Mouse (Mus musculus) adrenal gland, postnatal 25 days (tissue): ENCODE results near the gene Fam110c. TPM values are rescaled to one million over a fixed set of nuclear protein-coding genes. Genes with fewer than 3 reads are reported as not detected.
"Not testable (repeated sequence)": the region's sequence is repeated elsewhere in the genome, so short reads cannot be mapped to it uniquely, and the experiment has no call there.

Experiments
- DNase-seq: peaks from one replicate; pipeline ENCODE4 v3.0.0; 2021; ENCODE audit warnings: mixed read lengths
- long read RNA-seq: library from polyadenylated mRNA; stranded (forward); transcript quantifications from one replicate; pipeline ENCODE4 v2.0.0, GENCODE M21; 2021
- total RNA-seq: library from RNA; stranded (reverse); gene quantifications from 2 replicates; pipeline ENCODE4 v1.2.3, GENCODE M21; 2021

The Fam110c gene
- 0.38 and 0.52 TPM in 2 replicates for total RNA-seq
- long read RNA-seq, partial matches to known transcripts = 0 of 1 reads
- long read RNA-seq, other reads (novel, unspliced or antisense) = 0 of 1 reads

- DNase-seq = peak; percentile 34
Observed at GRCm38 (mm10) chr12:31073412-31074354, at the start of gene Fam110c. TSS of gene Fam110c (plus strand) at chr12:31073861.

DNA sequence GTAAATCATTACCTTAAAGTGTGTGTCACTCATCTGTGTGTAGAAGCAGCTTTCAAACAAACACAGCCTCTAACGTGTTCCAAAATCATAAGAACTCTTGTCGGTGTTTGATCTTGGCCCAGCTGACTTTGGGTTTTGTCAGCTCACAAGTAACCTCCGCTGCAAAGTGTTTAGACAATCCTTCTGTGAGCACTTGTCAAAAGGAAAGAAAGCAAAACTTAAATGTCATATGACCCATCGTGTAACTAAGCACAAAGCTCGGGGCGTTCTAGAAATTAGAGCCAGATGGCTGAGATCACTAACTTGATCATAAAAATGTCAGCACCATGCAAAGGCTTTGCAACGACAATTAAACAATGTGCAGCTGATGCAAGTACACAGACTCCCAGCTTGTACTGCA is 47.2 kb upstream of the Fam110c start:
- no peak for DNase-seq

DNA sequence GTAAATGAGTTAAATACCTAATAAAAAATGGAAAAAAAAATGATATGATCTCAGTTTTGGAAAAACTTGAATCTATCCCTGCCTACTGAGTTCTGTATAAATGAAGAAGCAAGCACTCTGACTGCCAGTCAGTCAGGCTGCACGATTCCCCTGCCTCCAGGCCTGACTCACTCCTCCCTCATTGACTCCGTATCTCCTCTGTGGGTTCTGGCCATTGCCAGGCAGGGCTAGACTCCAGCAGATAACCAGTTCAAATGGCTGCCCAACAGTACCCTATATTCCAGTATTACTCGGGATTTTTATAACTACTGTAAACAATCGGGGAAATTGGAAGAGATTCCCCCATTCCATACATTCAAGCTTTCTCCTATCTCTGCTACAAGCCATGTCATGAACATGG is 21.6 kb upstream of the Fam110c start:
- DNase-seq = no peak

DNA sequence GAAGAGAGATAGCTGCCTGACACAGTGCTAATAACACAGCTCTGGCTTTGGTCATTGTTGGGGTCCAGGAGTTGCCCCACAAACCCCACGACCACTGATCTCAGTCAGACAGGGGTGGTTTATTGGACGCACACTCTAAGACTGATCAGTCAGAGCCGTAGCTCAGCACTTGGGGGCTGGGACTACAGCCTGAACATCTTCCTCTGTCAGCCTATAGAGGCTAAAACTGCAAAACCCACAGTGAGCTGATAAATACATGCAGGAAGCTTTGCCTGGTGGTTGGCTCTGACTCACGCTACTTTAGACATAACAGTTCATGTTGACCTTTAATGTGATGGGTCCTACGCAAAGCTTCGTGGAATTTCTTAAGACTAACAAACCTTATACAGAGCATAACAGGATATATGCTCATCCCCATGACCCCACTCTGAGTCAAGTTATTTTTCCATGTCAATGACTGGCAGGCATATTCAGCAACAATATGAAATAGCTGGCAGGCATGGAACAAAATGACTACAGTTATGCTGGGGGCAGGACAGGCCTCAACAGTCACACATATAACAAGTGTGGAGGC is 17.3 kb upstream of the Fam110c start:
- DNase-seq = no peak

DNA sequence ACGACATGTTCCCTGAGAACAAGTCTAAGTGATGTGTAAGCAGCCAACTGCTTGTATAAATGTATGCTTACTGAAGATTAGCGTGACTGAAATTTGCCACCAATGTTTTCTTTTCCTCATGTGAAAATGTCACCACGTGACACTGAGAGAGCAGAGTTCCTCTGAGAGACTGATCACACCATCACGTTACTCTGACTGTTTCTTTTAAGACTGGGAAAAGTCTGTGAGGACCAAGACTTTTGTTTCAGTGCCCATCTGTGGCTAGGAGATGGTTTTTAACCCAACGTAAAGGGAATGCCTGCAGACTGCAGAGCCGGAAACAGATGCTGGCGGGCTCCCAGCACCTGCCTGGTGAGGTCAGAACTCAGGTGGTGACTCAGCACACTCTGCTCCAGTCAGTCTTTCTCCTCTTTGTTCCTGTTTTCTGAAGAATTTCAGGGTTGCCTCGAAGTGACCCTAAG is 14.2 kb upstream of the Fam110c start:
- no peak for DNase-seq

DNA sequence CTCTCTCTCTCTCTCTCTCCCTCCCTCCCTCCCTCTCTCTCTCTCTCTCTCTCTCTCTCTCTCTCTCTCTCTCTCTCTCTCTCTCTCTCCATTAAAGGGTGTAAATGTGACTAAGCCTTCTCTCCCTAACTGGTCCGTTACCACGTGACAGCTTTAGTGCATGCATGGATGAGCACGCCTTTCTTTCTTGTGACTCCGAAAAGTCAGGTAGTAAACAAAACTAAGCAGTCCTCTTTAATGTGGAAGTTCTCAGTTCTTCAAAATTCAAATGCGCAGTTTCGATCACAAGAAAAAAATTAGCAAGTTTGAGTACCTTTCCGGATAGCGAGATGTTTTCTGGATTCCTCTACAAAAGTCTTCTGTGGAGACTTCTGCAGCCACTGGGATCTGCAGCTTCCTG is 13.4 kb upstream of the Fam110c start:
- DNase-seq = no peak

GRCm38 (mm10) chr12:31071222-31071621 is 2.4 kb upstream of the Fam110c start:
- DNase-seq = no peak

DNA sequence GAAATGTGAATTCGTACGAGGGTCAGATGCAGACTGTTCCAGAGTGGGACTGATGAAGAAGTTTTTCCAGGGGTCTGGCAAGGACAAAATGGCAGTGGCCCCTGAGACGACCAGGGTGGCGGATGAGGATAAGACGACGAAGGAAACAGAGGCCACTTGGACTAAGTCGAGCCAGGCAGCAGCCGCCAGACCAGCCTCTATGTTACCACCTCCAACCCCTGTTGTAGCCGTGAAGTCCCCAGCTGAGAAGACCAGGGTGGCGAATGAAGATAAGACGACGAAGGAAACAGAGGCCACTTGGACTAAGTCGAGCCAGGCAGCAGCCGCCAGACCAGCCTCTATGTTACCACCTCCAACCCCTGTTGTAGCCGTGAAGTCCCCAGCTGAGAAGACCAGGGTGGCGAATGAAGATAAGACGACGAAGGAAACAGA is 710 bp downstream of the Fam110c start:
- DNase-seq = not testable (repeated sequence)

GRCm38 (mm10) chr12:31074839-31075538 is 1.3 kb downstream of the Fam110c start:
- no peak for DNase-seq

DNA sequence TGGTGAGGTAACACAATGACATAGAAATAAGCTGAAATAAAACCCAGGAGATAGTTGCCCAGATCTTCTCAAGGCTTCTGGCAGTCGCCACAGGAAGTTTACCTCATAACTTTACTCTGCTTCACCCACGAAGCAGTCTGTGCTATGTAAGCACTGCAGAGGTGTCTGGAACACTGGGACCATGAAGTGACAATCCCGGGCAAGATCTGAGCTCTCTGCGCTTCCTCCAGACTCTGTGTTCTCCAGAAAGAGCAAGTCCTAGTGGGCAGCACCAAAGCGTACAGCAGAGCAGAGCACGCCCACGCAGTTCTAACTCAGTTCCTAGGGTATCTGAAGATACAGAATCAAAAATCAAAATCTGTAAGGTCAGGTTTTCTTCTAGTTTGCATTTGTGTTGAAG is 3.4 kb downstream of the Fam110c start:
- DNase-seq = no peak

DNA sequence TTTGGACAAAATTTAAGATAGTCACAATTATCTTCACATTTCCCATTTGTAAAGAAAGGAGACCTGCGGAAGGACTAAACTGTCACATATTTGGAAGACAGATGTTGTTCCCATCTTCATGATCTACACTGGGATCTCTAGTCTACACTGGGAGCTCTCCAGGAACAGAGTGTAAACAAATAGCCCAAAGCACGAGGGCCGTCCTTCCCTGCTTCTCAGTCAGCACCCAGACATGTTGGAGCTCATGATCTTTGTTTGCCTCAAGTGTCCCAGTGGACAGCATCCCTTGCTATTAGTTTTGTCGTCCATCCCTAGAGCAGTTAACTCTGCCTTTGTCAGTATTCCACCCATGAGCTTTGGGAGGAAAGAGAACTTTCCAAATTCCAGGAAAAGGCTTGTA is 4.4 kb downstream of the Fam110c start:
- DNase-seq = no peak

DNA sequence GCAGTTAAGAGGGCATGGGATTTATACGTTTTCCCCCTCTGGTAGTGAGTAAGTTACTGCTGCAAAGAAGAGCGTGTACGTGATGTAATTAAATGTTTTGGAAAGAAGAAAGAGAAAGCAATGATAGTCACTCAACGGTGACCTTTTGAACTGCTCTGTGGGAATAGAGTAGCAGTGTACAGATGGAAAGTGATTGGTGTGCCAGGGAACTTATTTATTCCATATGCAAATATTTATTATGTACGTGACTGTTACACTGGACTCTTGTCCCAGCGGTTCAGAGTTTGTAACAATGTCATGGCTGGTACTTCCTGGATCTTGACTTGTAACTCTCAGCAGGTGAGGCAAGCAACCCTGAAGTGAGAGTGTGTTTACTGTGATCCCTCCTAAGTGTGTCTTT is 6.7 kb downstream of the Fam110c start:
- no peak for DNase-seq

DNA sequence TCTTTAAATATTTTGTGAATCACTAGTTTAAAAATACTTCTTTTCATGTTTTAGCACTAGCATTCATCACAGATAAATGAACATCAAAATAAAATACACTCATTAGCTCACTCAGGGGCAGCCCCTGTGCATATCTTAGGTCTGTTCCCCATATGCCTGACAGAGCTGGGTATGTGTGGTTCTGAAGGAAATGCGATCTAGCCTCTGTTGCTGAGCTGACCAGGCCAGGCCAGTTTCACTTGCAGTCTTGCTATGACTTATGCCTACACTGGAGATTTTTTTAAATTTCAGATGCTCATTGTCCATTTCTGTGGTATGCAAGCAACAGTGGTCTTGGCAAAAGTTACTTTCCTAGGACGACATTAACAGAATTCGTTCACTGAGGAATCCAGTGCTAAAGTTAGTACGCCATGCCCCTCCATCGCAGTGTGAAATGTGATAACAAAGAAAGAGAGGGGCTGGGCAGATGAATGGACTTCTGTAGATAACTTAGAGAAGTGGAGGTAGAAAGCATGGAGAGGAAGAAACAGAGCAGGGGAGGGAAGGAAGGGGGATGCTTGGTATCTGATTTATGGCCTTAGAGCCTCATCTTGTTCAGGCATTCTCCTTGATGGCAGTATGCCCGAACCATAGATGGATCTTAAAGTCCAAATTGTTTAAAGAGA is 7.4 kb downstream of the Fam110c start:
- DNase-seq = no peak

GRCm38 (mm10) chr12:31083007-31083406 is 9.3 kb downstream of the Fam110c start:
- no peak for DNase-seq

- DNase-seq = no peak
Observed at GRCm38 (mm10) chr12:31083407-31083806, 9.7 kb downstream of the Fam110c start.

DNA sequence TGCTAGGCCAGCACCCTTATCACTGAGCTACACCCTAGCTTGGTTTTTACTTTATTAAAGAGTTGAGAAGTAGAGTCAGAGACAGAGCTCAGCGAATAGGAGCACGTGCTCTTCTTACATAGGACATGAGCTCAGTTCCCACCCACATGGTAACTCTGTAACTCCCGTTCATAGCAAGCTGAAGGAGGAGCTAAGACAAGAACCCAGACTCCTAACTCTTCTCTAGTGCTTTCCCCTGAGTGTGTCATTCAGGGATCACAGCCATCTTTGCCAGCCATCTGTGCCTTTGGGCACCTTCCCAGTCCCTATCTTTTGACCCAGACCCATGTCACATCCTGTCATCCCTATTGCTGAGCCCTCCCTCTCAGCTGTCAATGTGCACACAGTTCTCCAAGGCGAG is 13.4 kb downstream of the Fam110c start:
- no peak for DNase-seq

- DNase-seq = no peak
Observed at GRCm38 (mm10) chr12:31090401-31090800, 16.7 kb downstream of the Fam110c start.

- peak; percentile 20 for DNase-seq
Observed at GRCm38 (mm10) chr12:31090882-31091640, 17.4 kb downstream of the Fam110c start.

DNA sequence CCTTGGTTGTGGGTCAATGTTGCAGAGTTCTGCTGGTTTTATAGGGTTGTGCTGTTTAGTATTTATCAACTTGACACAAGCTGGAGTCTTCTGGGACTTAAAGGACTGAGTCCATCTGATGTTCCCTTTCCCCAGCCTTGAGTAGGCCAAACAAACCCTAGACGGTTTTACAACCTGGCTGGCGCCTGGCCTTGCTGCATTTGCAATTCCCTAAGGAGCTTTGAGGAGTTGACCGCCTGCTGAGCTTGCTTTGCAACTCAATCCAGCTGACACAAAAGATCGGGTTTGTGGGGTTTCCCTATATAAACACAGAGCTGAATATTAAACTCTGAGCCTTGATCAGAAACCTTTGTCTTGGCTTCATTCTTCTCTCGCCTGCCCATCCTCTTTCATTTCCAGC is 18.8 kb downstream of the Fam110c start:
- DNase-seq = no peak

DNA sequence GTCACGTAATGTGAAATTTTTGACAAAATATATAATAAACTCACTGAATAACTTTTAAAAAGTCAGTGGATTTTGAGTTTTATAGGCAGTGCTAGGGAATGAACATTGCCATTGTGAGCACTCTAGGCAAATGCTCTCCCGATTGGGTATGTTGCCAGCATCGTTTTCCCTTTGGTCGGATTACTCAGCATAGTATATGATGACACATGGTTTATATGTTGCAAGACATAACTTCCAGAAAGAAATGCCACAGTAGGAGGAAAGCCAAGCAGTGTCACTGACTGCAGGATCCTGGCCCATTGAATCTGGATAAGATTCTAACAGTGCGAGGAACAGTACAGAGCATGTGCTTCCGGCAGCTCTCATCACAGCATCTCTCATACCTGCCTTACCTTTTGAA is 23.5 kb downstream of the Fam110c start:
- no peak for DNase-seq

DNA sequence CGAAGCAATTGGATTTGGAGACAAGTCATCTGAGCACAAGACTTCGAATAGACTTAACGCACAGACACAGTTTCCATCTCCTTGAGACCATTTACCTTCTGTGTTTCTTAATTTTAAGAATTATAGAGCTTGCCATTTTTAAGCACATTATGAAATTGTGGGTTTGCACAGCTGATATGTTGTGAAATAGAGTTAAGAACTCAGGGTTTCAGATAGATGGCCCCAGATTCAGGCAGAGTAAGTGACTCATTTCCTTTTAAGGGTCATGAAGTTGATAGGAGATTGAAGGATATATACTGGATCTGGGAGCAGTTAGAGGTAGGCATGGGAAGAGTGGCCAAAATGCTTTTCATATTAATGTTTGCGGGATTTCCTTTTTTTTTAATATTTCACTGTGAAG is 27.5 kb downstream of the Fam110c start:
- no peak for DNase-seq

DNA sequence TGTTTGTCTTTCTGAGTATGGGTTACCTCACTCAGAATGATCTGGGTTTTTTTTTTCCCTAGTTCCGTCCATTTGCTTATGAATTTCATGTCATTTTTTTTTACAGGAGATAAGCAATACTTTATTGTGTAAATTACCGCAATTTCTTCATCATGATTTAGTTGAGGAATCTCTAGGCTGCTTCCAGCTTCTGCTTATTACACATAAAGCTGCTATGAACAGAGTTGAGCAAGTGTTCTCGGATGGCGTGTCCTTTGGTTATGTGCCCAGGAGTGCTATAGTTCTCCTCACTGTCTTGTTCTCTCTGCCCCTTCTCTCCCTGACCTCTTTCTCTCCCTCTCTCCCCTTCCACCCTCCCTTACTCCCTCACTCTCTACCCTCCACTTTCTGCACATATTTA is 28.2 kb downstream of the Fam110c start:
- no peak for DNase-seq
